Mouse (Mus musculus) brain, adult 2 months (tissue): Measurements from ENCODE around the gene Sprr4.
A peak's percentile ranks its signal among the peaks of the same experiment; 100 is the strongest.
"Not testable (repeated sequence)": the region's sequence is repeated elsewhere in the genome, so short reads cannot be mapped to it uniquely, and the experiment has no call there.

Experiments
- DNase-seq: peaks from one replicate; pipeline ENCODE4 v3.0.0; 2011; ENCODE audit warnings: low read depth, low spot score

The Sprr4 gene

GRCm38 (mm10) chr3:92500393-92500792 is at the start of gene Sprr4:
Sprr4 (minus strand) TSS chr3:92500493.
- DNase-seq, result no peak

- DNase-seq, result no peak
Observed at GRCm38 (mm10) chr3:92534411-92534810, 34.1 kb upstream of the Sprr4 start, which contains the start of gene 2310046K23Rik. 2310046K23Rik (minus strand) TSS chr3:92534511.

- peak; percentile 72 for DNase-seq
Observed at GRCm38 (mm10) chr3:92512325-92512724, 12.0 kb upstream of the Sprr4 start.

DNA sequence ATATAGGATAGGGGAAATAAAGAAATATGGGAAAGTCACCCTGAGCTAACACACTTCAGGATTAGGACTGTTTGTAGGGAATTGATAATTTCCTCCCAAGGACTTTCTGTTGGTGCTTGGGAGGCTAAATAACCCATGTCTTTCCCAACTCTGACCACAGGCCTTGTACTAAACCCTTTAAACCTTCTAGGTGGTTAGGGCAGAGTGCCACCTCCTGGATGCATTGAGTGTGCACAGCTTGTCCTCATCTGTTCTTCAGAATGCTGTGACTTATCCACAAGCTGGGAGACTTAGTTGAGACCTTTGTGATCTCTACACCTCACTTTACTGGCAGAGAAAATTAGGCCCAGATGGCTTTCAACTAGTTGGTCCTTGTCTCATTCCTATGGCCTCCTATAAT is 10.5 kb upstream of the Sprr4 start:
- DNase-seq, result peak; percentile 66

DNA sequence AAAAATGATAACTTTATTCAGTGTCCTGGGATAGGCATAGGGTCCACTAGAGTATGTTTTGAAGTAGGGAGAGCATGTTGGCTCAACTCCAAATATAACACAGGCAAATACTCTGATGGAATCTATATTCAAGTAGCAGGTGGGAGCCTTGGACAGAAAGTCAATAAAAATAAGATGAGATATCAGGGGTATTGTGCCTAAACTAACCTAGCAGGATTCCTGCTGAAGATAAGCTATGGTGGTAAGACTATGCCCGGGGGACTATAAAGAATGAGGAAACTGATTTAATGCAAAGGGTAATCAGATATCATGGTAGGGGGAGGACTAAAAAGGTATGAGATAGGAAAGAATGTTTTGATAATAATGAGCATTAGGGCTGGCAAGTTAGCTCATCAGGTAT is 7.9 kb upstream of the Sprr4 start:
- DNase-seq, result no peak

GRCm38 (mm10) chr3:92503528-92503927 is 3.2 kb upstream of the Sprr4 start:
- DNase-seq, result peak; percentile 15

DNA sequence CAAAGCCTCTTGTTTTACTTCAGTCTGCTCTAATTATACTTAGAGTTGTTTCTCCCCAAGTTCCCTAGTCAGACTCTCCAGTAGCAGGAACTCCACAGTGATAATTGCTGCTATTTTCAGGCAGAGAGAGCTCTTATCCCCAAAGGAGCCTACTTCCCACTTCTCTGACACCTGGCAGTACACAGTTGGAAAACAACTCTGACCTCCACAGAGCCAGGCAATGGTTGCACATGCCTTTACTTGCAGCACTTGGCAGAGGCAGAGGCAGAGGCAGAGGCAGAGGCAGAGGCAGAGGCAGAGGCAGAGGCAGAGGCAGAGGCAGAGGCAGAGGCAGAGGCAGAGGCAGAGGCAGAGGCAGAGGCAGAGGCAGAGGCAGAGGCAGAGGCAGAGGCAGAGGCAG is 10.0 kb downstream of the Sprr4 start:
- peak; percentile 10 for DNase-seq

GRCm38 (mm10) chr3:92486307-92486706 is 14.0 kb downstream of the Sprr4 start:
- no peak for DNase-seq

DNA sequence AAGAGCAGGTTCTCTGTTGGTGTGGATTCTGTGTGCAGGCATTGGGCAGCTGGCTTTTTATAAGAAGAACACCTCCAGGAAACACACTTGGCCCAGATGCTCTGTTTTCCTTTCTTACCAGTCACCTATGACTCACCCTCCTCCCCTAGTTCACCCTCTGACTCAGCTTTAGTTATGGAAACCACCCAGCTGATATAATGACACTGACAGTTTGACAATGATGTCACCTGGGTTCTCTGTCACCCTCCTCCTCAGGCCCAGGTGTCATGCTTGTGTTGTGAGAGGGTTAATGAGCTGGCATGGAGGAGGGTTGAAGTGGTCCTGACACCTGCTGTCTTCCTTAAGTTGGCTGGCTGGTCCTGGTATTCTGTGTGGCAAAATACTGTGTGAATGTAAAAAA is 14.4 kb downstream of the Sprr4 start, which contains the start of gene Sprr1a:
TSS of gene Sprr1a (minus strand) at position 33 of the 400 bp plus-strand sequence.
- peak; percentile 40 for DNase-seq

DNA sequence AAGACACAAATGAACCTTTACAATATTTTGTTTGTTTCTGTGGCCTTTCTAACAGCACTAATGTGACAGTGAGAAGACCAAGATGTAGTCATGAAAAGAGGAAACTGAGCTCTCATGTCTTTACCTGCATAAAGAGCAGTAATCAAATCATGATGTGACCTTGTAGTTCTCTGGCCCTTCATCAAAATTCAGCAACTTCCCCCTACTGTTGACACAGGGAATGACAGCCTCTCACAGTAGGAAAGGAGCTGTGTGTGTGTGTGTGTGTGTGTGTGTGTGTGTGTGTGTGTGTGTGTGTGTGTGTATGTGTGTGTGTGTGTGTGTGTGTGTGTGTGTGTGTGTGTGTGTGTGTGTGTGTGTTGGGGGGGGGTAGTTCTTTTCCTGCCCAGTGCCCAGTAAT is 19.0 kb downstream of the Sprr4 start:
- DNase-seq, result not testable (repeated sequence)

DNA sequence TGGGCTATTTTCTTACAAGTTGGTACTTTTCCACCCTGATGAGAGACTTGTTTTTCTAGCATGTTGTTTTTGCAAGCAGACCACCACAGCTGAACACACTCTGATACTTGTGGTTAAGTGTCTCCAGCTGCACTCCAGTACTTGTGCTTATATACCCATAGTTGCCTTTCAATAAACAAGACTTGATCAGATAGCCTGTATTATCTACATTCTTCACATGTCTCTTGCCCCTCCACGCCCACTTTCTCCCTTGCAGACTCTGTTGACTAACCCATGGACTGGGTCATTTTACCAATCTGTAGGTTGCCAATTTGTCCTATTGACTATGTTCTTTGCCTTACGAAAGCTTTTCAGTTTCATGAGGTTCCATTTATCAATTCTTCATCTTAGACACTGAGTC is 30.2 kb downstream of the Sprr4 start:
- no peak for DNase-seq

- DNase-seq, result no peak
Observed at GRCm38 (mm10) chr3:92467424-92467823, 32.9 kb downstream of the Sprr4 start.

DNA sequence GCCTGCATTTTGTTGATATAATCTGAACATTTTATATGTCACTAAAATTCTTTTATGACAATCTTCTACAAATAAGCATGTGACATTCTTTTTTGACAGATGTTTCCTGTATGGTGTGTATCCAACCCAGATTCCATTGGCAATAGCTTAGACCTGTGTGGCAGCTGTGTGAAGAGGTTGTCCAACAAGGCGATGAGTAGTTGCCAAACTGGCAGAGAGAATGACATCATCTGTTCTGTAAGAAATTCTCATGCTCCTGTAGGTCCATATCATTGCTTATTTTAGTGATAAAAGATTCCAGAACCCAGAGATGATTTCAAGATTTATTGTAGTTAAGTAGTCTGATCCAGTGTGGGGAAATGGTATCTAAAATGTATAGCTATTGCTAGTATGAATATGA is 33.7 kb downstream of the Sprr4 start:
- DNase-seq, result no peak

- DNase-seq, result no peak
Observed at GRCm38 (mm10) chr3:92458620-92459019, 41.7 kb downstream of the Sprr4 start, which contains the start of gene Sprr3. Sprr3 (minus strand) TSS chr3:92458720.

GRCm38 (mm10) chr3:92455151-92455550 is 45.1 kb downstream of the Sprr4 start:
- no peak for DNase-seq
